Mouse (Mus musculus): ENCODE data around the gene Meiob. TPM values are rescaled to one million over a fixed set of nuclear protein-coding genes. Genes with fewer than 3 reads are reported as not detected.
A peak's percentile ranks its signal among the peaks of the same experiment; 100 is the strongest.

Meiob gene
- polyA plus RNA-seq, 1 experiment from 2014 or later, result not detected

DNA sequence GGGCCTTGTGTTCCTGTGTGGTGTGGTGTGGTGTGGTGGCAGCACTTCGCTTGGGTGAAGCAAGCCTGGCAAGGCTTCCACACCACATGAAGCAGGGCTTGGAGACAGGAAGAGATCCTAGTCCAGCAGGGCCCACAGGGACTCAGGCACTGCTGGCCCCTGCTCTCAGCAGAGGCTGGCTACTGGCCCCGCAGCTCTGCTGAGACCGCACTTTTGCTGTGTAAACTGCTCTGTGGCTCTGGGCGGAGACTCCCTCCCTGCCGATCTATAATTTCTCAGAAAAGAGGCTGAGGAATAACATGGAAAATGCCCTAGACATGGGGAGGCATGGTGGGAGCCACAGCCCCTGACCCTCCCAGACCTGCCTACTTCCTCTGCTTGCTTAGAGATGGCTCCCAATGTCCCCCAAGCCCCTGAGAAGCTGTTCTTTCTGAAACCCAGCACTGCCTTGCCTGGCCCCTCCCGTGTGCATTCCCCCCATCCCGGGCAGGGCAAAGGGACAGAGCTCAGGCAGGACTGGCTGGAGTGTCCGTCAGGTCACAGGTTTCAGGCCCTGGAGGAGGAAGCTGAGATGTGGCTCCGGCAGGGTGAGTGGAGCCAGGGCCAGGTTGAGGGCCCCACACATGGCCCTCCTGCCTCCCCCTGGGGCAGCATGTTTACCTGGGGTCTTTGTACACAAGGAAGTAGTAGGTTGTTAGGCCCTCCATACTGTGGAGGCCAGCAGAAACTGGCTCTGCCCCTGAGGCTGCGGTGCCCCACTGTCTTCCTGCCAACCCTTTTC lies 73.4 kb downstream of the Meiob start:
- 44% methylated on average over 10 of the region's 10 CpGs for WGBS

DNA sequence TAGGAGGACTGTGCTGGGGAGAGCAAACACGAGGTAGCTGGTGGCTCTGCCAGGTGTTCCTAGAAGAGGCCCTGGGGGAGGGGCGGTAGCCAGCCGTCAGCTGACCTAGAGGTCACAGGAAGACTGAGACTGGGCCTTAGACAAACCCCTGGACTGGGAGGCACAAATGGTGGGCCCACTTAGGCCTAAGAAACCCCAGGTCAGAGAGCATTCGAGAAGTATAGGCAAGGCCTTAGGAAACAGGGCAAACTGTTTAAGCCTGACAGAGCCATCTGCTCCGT lies 74.0 kb downstream of the Meiob start:
- Histone ChIP-seq H3K27me3 (replicated peaks; ENCODE audit: control insufficient read depth, insufficient read depth, low read length) (no peaks in the 10 kb centered on the region), H3K9me3 (ENCODE audit: control insufficient read depth, low read length) (no peaks in the 10 kb centered on the region), H3K4me1 (ENCODE audit: control insufficient read depth, insufficient read depth, low read length) (peaks cover 10% of the 10 kb centered on the region), H3K9ac (ENCODE audit: low read depth, low read length) (peak overlapping the region; percentile 64), H3K36me3 (ENCODE audit: control insufficient read depth, insufficient read depth, low read length) (0 out of 2 replicates have a peak, but pooled peaks cover 3% of the 10 kb centered on the region), H3K4me2 (ENCODE audit: low read depth, low read length) (peak overlapping the region; percentile 31), H3K4me3 (ENCODE audit: low read length) (peak overlapping the region; percentile 13), H3K27ac (ENCODE audit: low read length) (peak overlapping the region; percentile 74)
- ATAC-seq, result peak; percentile 72
- 24% methylated on average over 5 of the region's 5 CpGs for WGBS

More for the DNA sequence above, 73.4 kb downstream of the Meiob start:
- Histone ChIP-seq H3K9me3 (ENCODE audit: control insufficient read depth, low read length) (no peaks in the 10 kb centered on the region), H3K27ac (ENCODE audit: low read length) (peak overlapping the region; percentile 74), H3K4me2 (ENCODE audit: low read depth, low read length) (peak overlapping the region; percentile 31), H3K4me3 (ENCODE audit: low read length) (peak overlapping the region; percentile 13; the same call in 1 of the 2 replicates), H3K36me3 (ENCODE audit: control insufficient read depth, insufficient read depth, low read length) (no peaks in the 10 kb centered on the region), H3K9ac (ENCODE audit: low read depth, low read length) (peak overlapping the region; percentile 64), H3K27me3 (replicated peaks; ENCODE audit: control insufficient read depth, insufficient read depth, low read length) (no peaks in the 10 kb centered on the region), H3K4me1 (ENCODE audit: control insufficient read depth, insufficient read depth, low read length) (peaks cover 10% of the 10 kb centered on the region)
- peak; percentile 73 for ATAC-seq

DNA sequence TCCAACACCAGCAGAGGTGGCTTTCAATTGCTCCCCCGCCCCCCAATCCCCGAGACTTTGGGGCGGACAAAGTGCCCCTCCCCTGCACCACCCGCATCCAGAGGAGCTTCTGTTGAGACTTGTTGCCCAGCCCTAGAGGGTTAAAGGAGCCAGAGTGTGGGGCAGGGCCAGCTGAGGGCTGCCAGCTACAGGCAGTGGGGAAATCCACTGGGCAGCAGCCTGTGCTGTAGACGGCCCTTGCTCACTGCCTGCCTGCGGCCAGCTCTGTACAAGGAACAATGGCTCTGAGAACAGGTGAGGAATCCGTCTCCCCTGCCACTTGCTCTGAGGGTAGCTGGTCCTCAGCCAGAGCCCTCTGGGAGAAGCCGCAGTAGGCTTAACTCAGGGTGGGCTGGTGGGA lies 74.4 kb downstream of the Meiob start:
- 0 out of 2 replicates have a peak, but pooled peaks have one; percentile 15 for ATAC-seq
- H3K4me3 ChIP-seq (ENCODE audit: low read length), result peak overlapping the region; percentile 13; the same call in 1 of the 2 replicates
- peak overlapping the region; percentile 74; the same call in 1 of the 2 replicates for H3K27ac ChIP-seq (ENCODE audit: low read length)

DNA sequence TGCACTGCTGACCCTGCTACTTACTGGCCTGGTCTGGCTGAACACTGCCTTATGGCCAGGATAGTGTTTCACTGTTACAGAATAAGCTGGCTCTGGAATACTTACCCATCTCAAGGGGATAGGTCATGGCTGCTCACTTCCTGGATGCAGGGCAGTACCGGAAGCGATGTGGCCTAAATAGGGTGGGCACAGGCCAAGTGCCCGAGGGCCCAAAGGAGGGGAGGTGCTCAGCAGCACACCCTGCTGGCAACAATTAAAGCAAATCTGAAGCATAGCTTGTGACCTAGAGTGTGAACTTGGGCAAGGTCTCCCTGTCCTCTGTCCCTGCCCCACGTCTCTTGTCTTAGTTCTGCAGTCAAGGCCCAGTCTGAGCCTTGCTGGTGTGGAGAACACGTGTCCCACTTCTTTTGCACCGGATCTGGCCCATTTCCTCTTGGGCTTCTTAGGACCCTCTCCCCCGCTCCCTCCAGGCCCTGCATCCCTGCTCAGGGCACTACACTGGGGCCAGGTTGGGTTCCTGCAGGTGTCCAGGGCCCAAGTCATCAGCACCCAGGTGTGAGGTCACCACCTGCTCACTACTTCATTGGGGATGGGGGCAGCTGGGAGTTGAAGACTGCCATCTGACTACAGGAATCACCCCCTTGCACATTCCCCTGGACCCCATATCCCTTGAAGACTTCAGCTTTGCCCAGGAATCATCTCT lies 77.8 kb downstream of the Meiob start:
- Histone ChIP-seq H3K9ac (ENCODE audit: low read depth, low read length) (no peak overlapping the region), H3K4me3 (ENCODE audit: low read length) (no peak overlapping the region), H3K4me2 (ENCODE audit: low read depth, low read length) (no peak overlapping the region), H3K27me3 (replicated peaks; ENCODE audit: control insufficient read depth, insufficient read depth, low read length) (no peaks in the 10 kb centered on the region), H3K9me3 (ENCODE audit: control insufficient read depth, low read length) (no peaks in the 10 kb centered on the region), H3K27ac (ENCODE audit: low read length) (no peak overlapping the region), H3K4me1 (ENCODE audit: control insufficient read depth, insufficient read depth, low read length) (peaks cover 20% of the 10 kb centered on the region), H3K36me3 (ENCODE audit: control insufficient read depth, insufficient read depth, low read length) (0 out of 2 replicates have a peak, but pooled peaks cover 4% of the 10 kb centered on the region)
- ATAC-seq, result no peak
- 52% methylated on average over 7 of the region's 7 CpGs for WGBS

More for the DNA sequence above, 74.4 kb downstream of the Meiob start:
- no peaks in the 10 kb centered on the region for H3K27me3 ChIP-seq (replicated peaks; ENCODE audit: control insufficient read depth, insufficient read depth, low read length)
- peak overlapping the region; percentile 64 for H3K9ac ChIP-seq (ENCODE audit: low read depth, low read length)
- WGBS, result 63% methylated on average over 8 of the region's 8 CpGs
- H3K9me3 ChIP-seq (ENCODE audit: control insufficient read depth, low read length), result no peaks in the 10 kb centered on the region
- H3K36me3 ChIP-seq (ENCODE audit: control insufficient read depth, insufficient read depth, low read length), result 0 out of 2 replicates have a peak, but pooled peaks cover 4% of the 10 kb centered on the region
- no peak overlapping the region; the same call in 1 of the 2 replicates for H3K4me2 ChIP-seq (ENCODE audit: low read depth, low read length)
- peaks cover 10% of the 10 kb centered on the region for H3K4me1 ChIP-seq (ENCODE audit: control insufficient read depth, insufficient read depth, low read length)

DNA sequence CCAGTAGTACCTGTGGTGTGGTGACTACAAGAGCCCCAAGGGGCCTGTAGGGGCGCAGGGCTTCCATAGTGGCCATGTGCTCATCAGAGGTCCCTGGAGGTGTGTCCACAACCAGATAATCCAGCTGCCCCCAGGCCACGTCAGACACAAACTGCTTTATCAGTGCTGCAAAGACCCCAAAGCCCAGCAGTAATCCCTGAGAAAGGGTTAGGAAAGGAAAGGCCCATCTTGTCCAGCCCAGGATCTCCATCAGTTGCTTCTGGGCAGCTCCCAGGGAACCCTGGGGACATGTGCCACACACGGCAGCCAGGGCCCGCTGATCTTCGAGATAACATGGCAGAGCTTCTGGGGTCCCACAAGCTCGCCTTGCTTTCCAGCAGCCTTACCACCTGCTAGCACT lies 80.3 kb downstream of the Meiob start:
- H3K9ac ChIP-seq (ENCODE audit: low read depth, low read length), result no peak overlapping the region

DNA sequence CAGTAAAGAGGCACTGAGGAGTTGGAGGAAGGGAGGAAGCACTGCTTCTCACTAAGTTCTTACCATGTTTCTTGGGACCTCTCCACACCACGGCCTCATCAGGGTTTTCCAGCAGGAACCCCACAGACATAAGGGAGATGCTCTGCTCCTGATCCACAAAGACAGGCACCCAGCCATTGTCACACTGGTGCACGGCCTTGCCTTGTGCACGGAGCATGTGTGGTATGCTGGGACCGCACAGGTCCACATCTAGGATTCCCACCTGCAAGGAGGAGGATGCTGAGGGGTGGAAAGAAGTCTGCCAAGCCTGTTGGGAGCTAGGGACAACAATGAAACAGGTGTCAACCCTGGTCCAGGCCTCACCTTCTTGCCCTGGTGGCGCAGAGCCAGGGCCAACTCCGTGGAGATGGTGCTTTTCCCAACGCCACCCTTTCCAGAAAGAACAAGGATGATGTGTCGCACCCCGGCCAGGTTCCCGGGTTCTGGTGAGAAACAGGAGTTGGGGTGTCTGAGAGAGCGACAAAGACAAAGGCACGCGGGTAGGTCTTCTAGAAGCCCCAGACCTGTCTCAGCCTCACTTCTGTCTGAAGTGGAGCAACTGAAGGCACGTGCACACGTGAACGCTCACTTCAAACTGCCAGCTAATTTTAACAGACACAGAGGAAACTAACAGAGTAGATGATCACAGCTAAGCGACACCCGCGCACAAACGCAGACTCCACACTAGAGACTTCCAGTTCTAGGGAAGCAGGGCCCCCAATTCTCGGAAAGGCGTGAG lies 81.5 kb downstream of the Meiob start:
- 24% methylated on average over 22 of the region's 22 CpGs for WGBS
- H3K4me1 ChIP-seq (ENCODE audit: control insufficient read depth, insufficient read depth, low read length), result peaks cover 20% of the 10 kb centered on the region
- no peaks in the 10 kb centered on the region for H3K27me3 ChIP-seq (replicated peaks; ENCODE audit: control insufficient read depth, insufficient read depth, low read length)
- peak overlapping the region; percentile 79 for H3K9ac ChIP-seq (ENCODE audit: low read depth, low read length)
- peak overlapping the region; percentile 88 for H3K4me2 ChIP-seq (ENCODE audit: low read depth, low read length)
- ATAC-seq, result no peak
- peak overlapping the region; percentile 85 for H3K4me3 ChIP-seq (ENCODE audit: low read length)
- H3K9me3 ChIP-seq (ENCODE audit: control insufficient read depth, low read length), result no peaks in the 10 kb centered on the region
- H3K27ac ChIP-seq (ENCODE audit: low read length), result no peak overlapping the region
- H3K36me3 ChIP-seq (ENCODE audit: control insufficient read depth, insufficient read depth, low read length), result peaks cover 8% of the 10 kb centered on the region; the same call in 1 of the 2 replicates

More for the DNA sequence above, 80.3 kb downstream of the Meiob start:
- Histone ChIP-seq H3K27me3 (replicated peaks; ENCODE audit: control insufficient read depth, insufficient read depth, low read length) (no peaks in the 10 kb centered on the region), H3K4me2 (ENCODE audit: low read depth, low read length) (no peak overlapping the region), H3K27ac (ENCODE audit: low read length) (no peak overlapping the region), H3K36me3 (ENCODE audit: control insufficient read depth, insufficient read depth, low read length) (0 out of 2 replicates have a peak, but pooled peaks cover 4% of the 10 kb centered on the region), H3K4me3 (ENCODE audit: low read length) (no peak overlapping the region), H3K9me3 (ENCODE audit: control insufficient read depth, low read length) (no peaks in the 10 kb centered on the region), H3K4me1 (ENCODE audit: control insufficient read depth, insufficient read depth, low read length) (peaks cover 20% of the 10 kb centered on the region)
- ATAC-seq, result no peak
- WGBS, result 77% methylated on average over 6 of the region's 6 CpGs

DNA sequence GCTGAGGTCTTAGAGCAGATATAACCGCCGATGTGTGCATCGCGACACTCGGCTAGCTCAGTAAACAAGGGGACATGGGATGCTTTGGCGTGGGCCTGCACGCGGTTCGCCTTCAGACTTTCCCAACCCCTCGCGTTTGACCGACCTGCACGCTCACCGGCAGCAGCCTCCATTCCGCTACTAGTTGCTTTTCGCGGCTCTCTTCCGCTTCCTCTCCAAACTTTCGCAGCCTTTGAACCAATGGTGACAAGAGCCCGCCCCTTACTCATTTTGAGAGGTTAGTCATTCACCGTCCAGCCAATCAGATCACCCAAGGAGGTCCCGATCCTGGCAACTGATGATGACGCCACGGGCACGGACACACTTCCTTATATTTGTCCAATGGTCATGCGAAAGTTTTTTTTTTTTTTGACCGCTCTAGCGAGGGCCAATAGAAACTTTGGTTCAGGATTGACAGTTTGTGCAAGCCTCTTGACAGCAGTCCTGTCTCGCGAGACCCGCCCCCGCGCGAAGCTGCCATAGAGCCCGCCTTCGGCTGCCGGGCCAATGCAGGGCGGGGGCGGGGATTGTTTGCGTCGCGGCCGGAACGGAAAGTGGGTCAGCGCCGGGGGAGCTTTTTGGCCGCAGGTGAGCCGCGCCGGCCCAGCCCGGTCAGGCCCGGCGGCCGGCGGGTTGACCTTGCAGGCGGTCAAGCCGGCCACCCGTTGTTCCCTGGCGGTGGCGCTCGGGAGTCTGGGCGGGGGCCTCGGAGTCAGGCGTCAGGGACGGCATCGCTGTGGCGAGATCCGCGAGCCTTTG lies 82.2 kb downstream of the Meiob start, which contains the start of the genes Nubp2 and Spsb3:
Nubp2 (minus strand) TSS at position 216 of the 798 bp plus-strand sequence.
Spsb3 (plus strand) TSS at position 510 of the 798 bp plus-strand sequence.
- H3K9me3 ChIP-seq (ENCODE audit: control insufficient read depth, low read length), result no peaks in the 10 kb centered on the region
- peak within 1 kb of the TSS; percentile 20; the same call in 1 of the 2 replicates for H3K27ac ChIP-seq (ENCODE audit: low read length)
- H3K27me3 ChIP-seq (replicated peaks; ENCODE audit: control insufficient read depth, insufficient read depth, low read length), result no peaks in the 10 kb centered on the region
- WGBS, result under 1% methylated on average over 69 of the region's 69 CpGs
- peaks cover 20% of the 10 kb centered on the region for H3K4me1 ChIP-seq (ENCODE audit: control insufficient read depth, insufficient read depth, low read length)
- peak within 1 kb of the TSS; percentile 90 for H3K4me3 ChIP-seq (ENCODE audit: low read length)
- H3K36me3 ChIP-seq (ENCODE audit: control insufficient read depth, insufficient read depth, low read length), result peaks cover 14% of the 10 kb centered on the region; the same call in 1 of the 2 replicates
- ATAC-seq, result peak; percentile 97
- peak within 1 kb of the TSS; percentile 88 for H3K9ac ChIP-seq (ENCODE audit: low read depth, low read length)
- peak within 1 kb of the TSS; percentile 95 for H3K4me2 ChIP-seq (ENCODE audit: low read depth, low read length)

DNA sequence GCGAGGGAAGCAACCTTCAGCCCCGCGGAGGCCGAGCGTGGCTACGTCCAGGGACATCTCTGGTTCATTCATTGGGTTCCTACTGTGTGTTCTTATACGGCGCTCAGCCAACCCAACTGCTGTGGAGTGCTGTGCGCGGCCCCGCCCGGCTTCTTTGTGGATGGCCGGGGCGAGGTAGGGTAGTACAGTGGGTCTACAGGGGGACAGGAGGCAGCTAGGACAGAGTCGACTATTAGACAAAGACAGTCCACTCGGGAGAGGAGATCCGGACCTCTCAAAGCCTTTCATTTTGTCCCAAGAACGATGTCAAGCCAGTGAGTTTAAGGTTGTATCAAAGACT lies 82.8 kb downstream of the Meiob start:
- peak overlapping the region; percentile 95 for H3K4me2 ChIP-seq (ENCODE audit: low read depth, low read length)
- H3K9ac ChIP-seq (ENCODE audit: low read depth, low read length), result peak overlapping the region; percentile 88
- WGBS, result under 1% methylated on average over 18 of the region's 18 CpGs

More for the DNA sequence above, 82.8 kb downstream of the Meiob start:
- ATAC-seq, result peak; percentile 23
- H3K4me1 ChIP-seq (ENCODE audit: control insufficient read depth, insufficient read depth, low read length), result peaks cover 20% of the 10 kb centered on the region
- H3K27ac ChIP-seq (ENCODE audit: low read length), result peak overlapping the region; percentile 20; the same call in 1 of the 2 replicates
- no peaks in the 10 kb centered on the region for H3K9me3 ChIP-seq (ENCODE audit: control insufficient read depth, low read length)
- peak overlapping the region; percentile 90 for H3K4me3 ChIP-seq (ENCODE audit: low read length)
- H3K36me3 ChIP-seq (ENCODE audit: control insufficient read depth, insufficient read depth, low read length), result peaks cover 16% of the 10 kb centered on the region; the same call in 1 of the 2 replicates
- H3K27me3 ChIP-seq (replicated peaks; ENCODE audit: control insufficient read depth, insufficient read depth, low read length), result no peaks in the 10 kb centered on the region

Data from intestine, embryonic 16.5 days (tissue).